Comparison of ENCODE assay signal across 8 mouse cellular contexts in the genomic region with DNA sequence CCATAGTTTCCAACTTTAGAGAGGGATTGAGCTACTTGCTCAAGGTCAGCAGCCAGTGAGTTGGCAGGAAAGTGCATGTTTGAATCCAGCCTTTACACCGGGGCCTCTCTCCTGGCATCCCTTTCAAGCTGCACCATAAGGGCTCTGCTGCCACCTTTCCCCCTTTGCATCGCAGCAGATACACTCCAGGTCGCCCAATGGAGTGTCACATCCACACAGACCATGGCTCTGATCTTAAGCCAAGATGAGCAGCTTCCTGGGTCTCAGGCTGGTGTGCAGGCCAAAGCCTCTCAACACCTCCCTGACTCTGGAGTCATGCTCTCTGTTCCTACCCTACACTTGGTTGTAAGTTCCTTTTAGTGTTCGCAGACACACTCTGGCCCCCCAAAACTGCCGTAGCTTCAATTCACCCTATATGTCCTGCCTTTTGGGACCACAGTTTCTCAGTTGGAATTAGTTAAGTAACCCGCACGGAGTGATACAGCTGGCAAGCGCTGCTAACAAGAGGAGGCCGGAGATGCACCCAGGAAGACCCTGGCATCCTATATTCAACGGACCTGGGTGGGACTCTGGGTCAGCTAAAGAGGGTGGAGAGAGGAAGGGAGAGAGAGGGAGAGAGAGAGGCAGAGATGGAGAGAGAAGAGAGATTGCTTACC. TPM values are rescaled to one million over a fixed set of nuclear protein-coding genes. Genes with fewer than 3 reads are reported as not detected.
A peak's percentile ranks its signal among the peaks of the same experiment; 100 is the strongest.
DNase-seq lines count a peak whose midpoint lies in the region; ATAC-seq and TF ChIP-seq lines count a peak whose summit lies in the region.

No protein-coding gene starts in this region.

- no peak for ATAC-seq in lung, postnatal 0 days
- peak; percentile 7; the same call in 1 of the 2 replicates for ATAC-seq in neural tube, embryonic 13.5 days (ENCODE audit: low read depth)

- 9% methylated on average over 10 of the region's 10 CpGs for WGBS in lung, postnatal 0 days
- WGBS in neural tube, embryonic 13.5 days, result 2% methylated on average over 10 of the region's 10 CpGs

- peak overlapping the region; percentile 55 for H3K4me3 ChIP-seq in lung, postnatal 0 days (ENCODE audit: low read depth, low read length)
- H3K4me3 ChIP-seq in neural tube, embryonic 13.5 days, result peak overlapping the region; percentile 58

- DNase-seq in lung, postnatal 0 days (ENCODE audit: low spot score), result no peak
- DNase-seq in lung, postnatal 25 days (ENCODE audit: low spot score), result no peak
- peak; percentile 46 to 49 for DNase-seq in heart, adult 9 months (ENCODE audit: low spot score in 2 of 2)
- DNase-seq in kidney, postnatal 10 days, result peak; percentile 22
- no peak for DNase-seq in frontal cortex, adult 2 months (ENCODE audit: extremely low spot score in 1 of 2, low spot score in 1 of 2)
- no peak for DNase-seq in T-cell, adult 2 months (ENCODE audit: low spot score)
- DNase-seq in spleen, adult 18-20 months, result no peak

- peak overlapping the region; percentile 88 for H3K4me2 ChIP-seq in lung, postnatal 0 days (replicated peaks; ENCODE audit: low read depth, low read length)
- peak overlapping the region; percentile 98 for H3K4me2 ChIP-seq in neural tube, embryonic 13.5 days

- no peak for TF ChIP-seq EP300 in lung, postnatal 0 days (IDR thresholded peaks at IDR 0.05)

- H3K36me3 ChIP-seq in lung, postnatal 0 days (ENCODE audit: insufficient read depth, low read length), result no peaks in the 10 kb centered on the region
- no peaks in the 10 kb centered on the region for H3K36me3 ChIP-seq in neural tube, embryonic 13.5 days

- peak overlapping the region; percentile 51 for H3K9ac ChIP-seq in lung, postnatal 0 days (replicated peaks; ENCODE audit: low read depth)
- peak overlapping the region; percentile 74 for H3K9ac ChIP-seq in neural tube, embryonic 13.5 days

- H3K4me1 ChIP-seq in lung, postnatal 0 days (ENCODE audit: insufficient read depth, low read depth, low read length), result peaks cover 20% of the 10 kb centered on the region; the same call in 1 of the 2 replicates
- H3K4me1 ChIP-seq in neural tube, embryonic 13.5 days (replicated peaks), result peaks cover 44% of the 10 kb centered on the region

- H3K27ac ChIP-seq in lung, postnatal 0 days (ENCODE audit: low read length), result peak overlapping the region; percentile 68
- peak overlapping the region; percentile 84; the same call in 1 of the 2 replicates for H3K27ac ChIP-seq in neural tube, embryonic 13.5 days (replicated peaks)

- H3K9me3 ChIP-seq in lung, postnatal 0 days (ENCODE audit: low read length), result no peaks in the 10 kb centered on the region
- H3K9me3 ChIP-seq in neural tube, embryonic 13.5 days, result no peaks in the 10 kb centered on the region

- no peaks in the 10 kb centered on the region for H3K27me3 ChIP-seq in lung, postnatal 0 days (replicated peaks; ENCODE audit: insufficient read depth, low read length)
- peaks cover 21% of the 10 kb centered on the region for H3K27me3 ChIP-seq in neural tube, embryonic 13.5 days

- TF ChIP-seq CTCF in lung, postnatal 0 days (IDR thresholded peaks at IDR 0.05), result no peak

RNA-seq across cellular contexts. Expression of gene Pdzrn3, which starts 1.1 kb away (rescaled TPM):
- 5.9 and 7.4 TPM in 2 replicates for polyA plus RNA-seq in lung, postnatal 0 days (2015; fragmentation: Nextera tagmentation; extraction: Ambion mirVana)
- polyA plus RNA-seq in neural tube, embryonic 13.5 days (2015; fragmentation: Nextera tagmentation; extraction: Ambion mirVana), result 25.5 and 29.1 TPM in 2 replicates
- 18.4 and 18.5 TPM in 2 replicates for polyA plus RNA-seq in frontal cortex, adult 2 months (2012; rRNA removed)

Comparison
In these comparisons a context has a peak if more than half of its experiments do, and no peak if none do; other contexts are left out.
1. DNase-seq: peak in heart, adult 9 months (2 of 2) and kidney, postnatal 10 days (single experiment); none in lung, postnatal 0 days (single experiment), lung, postnatal 25 days (single experiment), frontal cortex, adult 2 months (0 of 2), T-cell, adult 2 months (single experiment) and spleen, adult 18-20 months (0 of 2).